Mouse (Mus musculus): ENCODE data around the gene Mecom. TPM values are rescaled to one million over a fixed set of nuclear protein-coding genes. Genes with fewer than 3 reads are reported as not detected.
A peak's percentile ranks its signal among the peaks of the same experiment; 100 is the strongest.
"Not testable (repeated sequence)": the region's sequence is repeated elsewhere in the genome, so short reads cannot be mapped to it uniquely, and the experiment has no call there.

Mecom gene
- polyA plus RNA-seq, 1 experiment from 2014 or later, result 37.4 TPM

DNA sequence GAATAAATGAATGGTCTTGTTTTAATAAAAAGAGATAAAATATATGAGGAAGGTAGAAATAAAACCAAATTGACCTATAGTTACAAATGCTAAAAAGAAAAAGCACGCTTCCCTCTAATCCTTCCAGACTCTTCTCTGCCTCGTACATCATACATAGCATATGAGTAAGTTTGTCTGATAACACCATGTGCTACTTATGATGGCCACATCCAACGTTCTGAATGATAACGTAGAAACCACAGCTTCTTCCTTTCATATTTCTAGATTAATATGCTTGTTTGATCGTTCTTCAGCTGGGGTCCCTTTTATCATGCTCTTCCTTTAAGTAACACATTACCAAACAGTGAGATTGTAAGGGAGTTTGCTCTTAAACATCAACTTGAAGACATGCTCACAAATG, 310.3 kb downstream of the Mecom start:
- Histone ChIP-seq H3K27ac (no peak overlapping the region), H3K4me3 (no peak overlapping the region), H3K9ac (no peak overlapping the region), H3K36me3 (no peaks in the 10 kb centered on the region), H3K27me3 (no peaks in the 10 kb centered on the region), H3K4me2 (replicated peaks) (no peak overlapping the region), H3K9me3 (no peaks in the 10 kb centered on the region), H3K4me1 (no peaks in the 10 kb centered on the region)
- ATAC-seq (ENCODE audit: insufficient number of reproducible peaks, insufficient read depth, low FRiP score, low TSS enrichment), result no peak
- WGBS, result 93% methylated on average over 5 of the region's 5 CpGs

DNA sequence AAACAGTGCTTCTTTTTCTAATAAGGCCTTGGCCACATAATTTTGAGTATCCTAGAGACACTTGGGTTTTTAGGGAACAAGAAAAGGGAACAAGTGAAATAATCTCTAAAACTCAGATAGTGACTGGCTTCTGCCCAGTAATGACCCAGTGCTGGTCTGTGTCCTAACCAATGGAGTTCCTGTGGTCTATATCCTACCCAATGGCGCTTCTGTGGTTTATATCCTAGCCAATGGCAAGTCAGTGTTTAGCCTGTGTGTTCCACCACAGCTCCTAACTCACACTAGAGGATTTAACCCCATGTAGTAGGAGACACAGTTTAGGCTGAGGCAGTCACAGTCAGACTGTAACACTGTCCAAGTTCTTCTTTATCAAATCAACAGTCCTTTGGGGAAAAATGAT, 313.8 kb downstream of the Mecom start:
- Histone ChIP-seq H3K4me3 (no peak overlapping the region), H3K27me3 (no peaks in the 10 kb centered on the region), H3K9me3 (no peaks in the 10 kb centered on the region), H3K9ac (no peak overlapping the region), H3K27ac (no peak overlapping the region), H3K4me2 (replicated peaks) (no peak overlapping the region), H3K36me3 (no peaks in the 10 kb centered on the region), H3K4me1 (no peaks in the 10 kb centered on the region)
- no peak for ATAC-seq (ENCODE audit: insufficient number of reproducible peaks, insufficient read depth, low FRiP score, low TSS enrichment)
- 85% methylated on average over 1 of the region's 1 CpGs for WGBS

DNA sequence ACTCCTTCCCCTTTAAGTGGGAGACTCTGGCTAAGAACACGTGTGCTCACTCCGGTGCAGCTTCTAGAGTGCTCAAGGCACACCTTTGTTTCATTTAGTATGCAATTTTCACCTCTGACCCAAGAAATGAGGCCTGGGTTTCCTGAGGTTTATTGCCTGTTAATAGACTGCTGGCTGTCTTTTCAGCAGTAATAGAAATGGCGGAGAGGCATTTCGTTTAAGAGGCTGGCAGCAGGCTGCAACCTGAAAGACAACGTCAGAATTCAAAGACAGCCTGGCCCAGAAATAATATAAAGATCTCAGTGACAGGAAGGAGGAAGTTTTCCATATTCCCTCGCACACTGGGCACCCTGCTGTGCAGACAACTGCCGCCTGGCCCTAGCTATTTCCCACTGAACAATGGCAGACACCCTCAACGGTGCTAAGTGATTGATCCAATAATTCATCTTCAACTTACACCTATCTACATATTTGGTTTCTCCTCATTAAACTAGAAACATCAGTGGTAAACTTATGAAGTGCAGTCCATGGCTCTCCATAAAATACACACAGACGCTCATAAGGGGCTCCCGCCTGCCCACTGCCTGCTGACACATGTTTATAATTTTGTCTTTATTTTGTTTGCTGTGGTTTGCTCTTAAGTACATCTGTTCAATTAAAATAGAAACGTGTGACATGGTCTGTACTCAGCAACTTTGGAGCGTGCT, 319.7 kb downstream of the Mecom start:
- Histone ChIP-seq H3K9ac (no peak overlapping the region), H3K27ac (no peak overlapping the region), H3K4me2 (replicated peaks) (no peak overlapping the region), H3K36me3 (no peaks in the 10 kb centered on the region), H3K9me3 (no peaks in the 10 kb centered on the region), H3K4me1 (peaks cover 25% of the 10 kb centered on the region), H3K27me3 (no peaks in the 10 kb centered on the region), H3K4me3 (no peak overlapping the region)
- WGBS, result 20% methylated on average over 12 of the region's 12 CpGs
- ATAC-seq (ENCODE audit: insufficient number of reproducible peaks, insufficient read depth, low FRiP score, low TSS enrichment), result no peak

DNA sequence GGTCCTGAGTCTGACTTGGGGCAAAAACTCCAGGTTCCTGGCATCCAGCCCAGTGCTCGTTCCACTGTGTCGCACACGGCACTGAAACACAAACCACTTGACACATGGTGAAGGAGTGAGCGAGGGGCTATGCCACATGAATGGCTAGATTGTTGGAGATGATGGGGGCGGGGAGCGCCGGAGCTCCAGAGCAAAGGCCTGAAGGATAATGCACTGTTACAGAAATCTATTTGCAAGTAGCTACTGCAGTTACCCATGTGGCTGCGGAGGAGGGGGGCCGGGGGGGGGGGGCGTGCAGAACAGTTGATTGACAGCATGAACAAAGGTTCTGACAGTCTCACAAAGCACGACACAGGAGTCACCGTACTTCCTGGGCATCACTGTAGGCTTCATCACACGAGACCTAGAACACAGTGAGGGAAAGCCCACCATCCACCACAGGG, 320.9 kb downstream of the Mecom start:
- WGBS, result 18% methylated on average over 13 of the region's 13 CpGs
- Histone ChIP-seq H3K4me2 (replicated peaks) (0 out of 2 replicates have a peak overlapping the region, but pooled peaks have one; percentile 7), H3K4me3 (no peak overlapping the region), H3K9ac (no peak overlapping the region), H3K27me3 (no peaks in the 10 kb centered on the region), H3K9me3 (no peaks in the 10 kb centered on the region), H3K27ac (no peak overlapping the region), H3K36me3 (no peaks in the 10 kb centered on the region), H3K4me1 (peaks cover 25% of the 10 kb centered on the region)
- ATAC-seq (ENCODE audit: insufficient number of reproducible peaks, insufficient read depth, low FRiP score, low TSS enrichment), result peak; percentile 84

DNA sequence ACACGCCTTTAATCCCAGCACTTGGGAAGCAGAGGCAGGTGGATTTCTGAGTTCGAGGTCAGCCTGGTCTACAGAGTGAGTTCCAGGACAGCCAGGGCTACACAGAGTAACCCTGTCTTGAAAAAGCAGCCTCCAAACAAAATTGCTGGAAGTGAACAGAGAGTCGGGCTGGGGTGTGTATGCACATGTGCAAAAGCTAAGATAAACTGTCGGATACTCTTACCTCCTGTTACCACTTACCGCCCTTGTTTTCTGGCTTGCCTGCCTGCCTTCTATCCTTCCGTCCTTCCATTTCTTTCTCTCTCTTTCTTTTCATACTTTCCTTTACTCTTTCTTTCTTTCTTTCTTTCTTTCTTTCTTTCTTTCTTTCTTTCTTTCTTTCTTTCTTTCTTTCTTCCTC, 322.6 kb downstream of the Mecom start:
- H3K9ac ChIP-seq; H3K36me3 ChIP-seq; ATAC-seq (ENCODE audit: insufficient number of reproducible peaks, insufficient read depth, low FRiP score, low TSS enrichment); H3K4me3 ChIP-seq; H3K27me3 ChIP-seq; H3K9me3 ChIP-seq; H3K4me2 ChIP-seq (replicated peaks); H3K27ac ChIP-seq: not testable (repeated sequence)
- H3K4me1 ChIP-seq, result peaks cover 28% of the 10 kb centered on the region
- WGBS, result 70% methylated on average over 6 of the region's 6 CpGs

DNA sequence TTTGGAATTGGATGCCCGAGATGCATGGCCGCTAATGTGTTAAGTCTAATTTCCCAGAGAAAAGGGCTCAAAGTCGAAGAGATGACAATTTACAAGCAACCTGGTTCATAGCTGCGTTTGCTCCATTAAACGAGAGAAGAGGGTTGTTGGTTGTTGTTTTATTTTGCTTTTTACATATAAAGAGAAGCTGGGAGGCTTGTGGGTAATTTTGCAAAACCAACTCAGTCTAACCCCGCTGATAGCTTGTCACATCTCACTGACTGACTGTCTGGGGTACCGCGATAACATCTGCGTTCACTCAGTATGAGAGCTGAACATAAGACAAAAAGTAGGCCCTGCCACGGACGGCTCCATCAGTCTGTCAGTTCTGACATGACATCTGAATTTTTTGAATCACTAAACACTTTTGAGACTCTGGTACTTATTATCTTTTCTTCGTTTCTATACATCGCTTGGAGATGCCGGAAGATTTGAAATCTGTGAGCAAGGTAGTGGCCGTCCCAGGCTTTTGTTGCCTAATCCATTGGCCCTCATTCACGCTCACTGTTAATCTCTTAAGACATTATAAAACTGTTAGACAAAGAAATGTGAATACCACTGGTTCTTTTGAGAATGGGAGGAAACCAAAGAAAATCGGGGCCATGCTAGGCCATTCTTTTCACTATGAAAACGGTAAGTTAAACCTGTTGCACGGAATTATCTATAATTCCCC, 327.0 kb downstream of the Mecom start:
- no peaks in the 10 kb centered on the region for H3K27me3 ChIP-seq
- H3K36me3 ChIP-seq, result no peaks in the 10 kb centered on the region
- WGBS, result 35% methylated on average over 19 of the region's 19 CpGs
- no peaks in the 10 kb centered on the region for H3K9me3 ChIP-seq
- no peak overlapping the region for H3K9ac ChIP-seq
- H3K4me3 ChIP-seq, result no peak overlapping the region
- H3K4me1 ChIP-seq, result peaks cover 17% of the 10 kb centered on the region
- ATAC-seq (ENCODE audit: insufficient number of reproducible peaks, insufficient read depth, low FRiP score, low TSS enrichment), result no peak
- H3K4me2 ChIP-seq (replicated peaks), result no peak overlapping the region
- H3K27ac ChIP-seq, result no peak overlapping the region

DNA sequence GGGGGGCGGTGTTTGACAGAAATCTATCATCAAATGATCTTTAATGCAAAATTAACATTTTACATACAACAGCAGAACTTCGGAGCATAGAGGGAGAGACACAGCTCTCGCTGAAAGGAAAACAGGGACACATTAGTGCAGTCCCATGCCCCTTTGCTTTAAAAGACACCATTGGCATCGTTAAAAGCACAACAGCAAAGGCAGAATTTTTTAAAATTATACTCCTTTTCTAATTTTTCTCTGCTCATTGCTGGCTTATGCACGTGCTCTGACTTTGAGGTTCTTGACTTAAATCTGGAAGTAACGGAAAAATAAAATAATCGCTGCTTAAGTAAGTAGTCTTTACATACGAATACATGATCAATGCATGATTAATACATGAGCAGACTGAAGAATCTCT, 327.9 kb downstream of the Mecom start:
- Histone ChIP-seq H3K4me3 (peak overlapping the region; percentile 25), H3K36me3 (no peaks in the 10 kb centered on the region), H3K27ac (0 out of 2 replicates have a peak overlapping the region, but pooled peaks have one; percentile 36), H3K4me2 (replicated peaks) (peak overlapping the region; percentile 54), H3K4me1 (peaks cover 14% of the 10 kb centered on the region), H3K9me3 (no peaks in the 10 kb centered on the region), H3K27me3 (no peaks in the 10 kb centered on the region), H3K9ac (no peak overlapping the region)
- 24% methylated on average over 8 of the region's 8 CpGs for whole genome bisulfite sequencing
- no peak for ATAC-seq (ENCODE audit: insufficient number of reproducible peaks, insufficient read depth, low FRiP score, low TSS enrichment)

DNA sequence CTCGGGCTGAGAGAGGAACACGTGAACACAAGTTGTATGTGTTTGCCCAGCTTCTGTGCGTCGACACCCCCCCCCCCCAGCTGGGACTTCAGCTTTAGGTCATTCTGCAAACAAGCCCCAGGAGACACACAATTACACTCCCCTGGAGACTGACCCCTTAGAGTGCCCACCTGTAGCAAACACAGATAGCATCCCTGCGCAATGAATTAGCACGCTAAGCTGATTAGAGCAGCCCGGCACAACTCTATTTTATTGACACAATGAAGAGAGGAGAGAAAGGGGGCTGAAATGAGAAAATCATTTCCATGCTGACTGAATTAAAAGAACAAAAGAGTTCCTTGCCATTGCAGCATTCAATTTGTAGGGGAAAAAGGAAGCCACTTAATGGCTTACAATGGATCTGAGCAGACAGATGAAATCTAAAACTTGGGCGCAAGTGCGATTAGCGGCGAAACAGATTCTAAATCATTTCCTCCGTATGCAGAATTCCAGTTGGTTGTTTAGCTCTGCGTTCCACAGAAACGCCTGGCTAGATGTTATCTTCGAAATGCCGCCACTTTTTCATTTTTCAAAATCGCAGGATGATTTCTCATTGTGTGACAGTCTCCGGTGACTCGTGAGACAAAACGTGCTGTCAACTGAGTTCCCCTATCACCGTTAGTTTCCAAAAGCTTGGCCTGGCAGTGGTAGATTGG, 328.5 kb downstream of the Mecom start:
- Histone ChIP-seq H3K36me3 (no peaks in the 10 kb centered on the region), H3K9me3 (no peaks in the 10 kb centered on the region), H3K4me2 (replicated peaks) (peak overlapping the region; percentile 54), H3K4me3 (peak overlapping the region; percentile 25), H3K4me1 (peaks cover 18% of the 10 kb centered on the region), H3K27ac (0 out of 2 replicates have a peak overlapping the region, but pooled peaks have one; percentile 36), H3K27me3 (no peaks in the 10 kb centered on the region), H3K9ac (no peak overlapping the region)
- no peak for ATAC-seq (ENCODE audit: insufficient number of reproducible peaks, insufficient read depth, low FRiP score, low TSS enrichment)
- WGBS, result 3% methylated on average over 21 of the region's 21 CpGs

DNA sequence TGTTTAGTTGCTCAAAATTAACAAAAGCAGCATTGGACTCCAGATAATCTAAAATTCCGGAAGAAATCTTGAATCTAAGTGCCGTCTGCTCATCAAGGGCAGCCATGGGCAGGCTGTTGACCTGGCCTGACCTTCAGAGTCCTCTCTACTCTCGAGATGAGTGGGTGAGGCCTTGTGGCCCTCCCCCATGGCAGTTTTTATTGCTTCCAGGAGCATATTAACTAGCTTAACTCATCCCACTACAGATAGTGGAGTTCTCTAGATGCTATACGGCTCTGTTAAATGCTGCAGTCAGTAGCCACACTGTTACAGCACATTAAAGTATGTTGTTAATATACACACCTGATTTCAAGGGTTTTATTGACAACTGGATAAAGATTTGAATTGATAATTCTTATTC, 333.2 kb downstream of the Mecom start:
- Histone ChIP-seq H3K4me3 (no peak overlapping the region), H3K27ac (no peak overlapping the region), H3K9me3 (no peaks in the 10 kb centered on the region), H3K4me2 (replicated peaks) (no peak overlapping the region), H3K4me1 (peaks cover 28% of the 10 kb centered on the region), H3K9ac (no peak overlapping the region), H3K27me3 (no peaks in the 10 kb centered on the region), H3K36me3 (no peaks in the 10 kb centered on the region)
- 26% methylated on average over 4 of the region's 4 CpGs for WGBS
- no peak for ATAC-seq (ENCODE audit: insufficient number of reproducible peaks, insufficient read depth, low FRiP score, low TSS enrichment)

DNA sequence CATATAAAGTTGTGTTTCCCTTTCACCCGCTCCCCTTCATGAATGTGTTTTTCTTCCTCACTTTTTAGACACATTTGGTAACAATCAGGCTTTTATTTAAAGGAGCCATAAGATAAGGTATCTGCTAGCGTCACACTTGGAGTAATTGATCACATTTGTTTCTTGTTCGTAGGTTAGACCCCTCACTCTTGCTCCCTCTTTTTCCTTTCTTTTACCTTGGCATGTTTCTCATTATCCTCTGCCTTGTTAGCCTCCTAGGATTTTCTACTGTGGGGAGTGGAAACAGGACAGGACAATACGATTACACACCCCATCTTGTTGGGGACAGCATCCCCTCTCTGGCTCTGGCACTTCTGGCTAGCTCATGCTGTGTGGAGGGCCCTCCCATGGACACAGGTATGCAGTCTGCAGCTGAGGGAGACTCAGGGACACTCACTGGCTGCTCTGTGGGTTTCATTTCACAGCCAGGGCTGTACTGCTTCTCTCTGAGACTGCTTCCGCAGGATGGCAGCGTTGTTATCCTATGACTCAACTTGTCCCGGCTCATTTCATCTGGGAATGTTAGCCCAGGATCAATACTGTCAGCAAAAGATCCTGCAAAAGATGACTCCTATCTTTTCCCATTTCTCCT, 334.2 kb downstream of the Mecom start:
- 0 out of 2 replicates have a peak, but pooled peaks have one; percentile 41 for ATAC-seq (ENCODE audit: insufficient number of reproducible peaks, insufficient read depth, low FRiP score, low TSS enrichment)
- no peaks in the 10 kb centered on the region for H3K9me3 ChIP-seq
- H3K27me3 ChIP-seq, result no peaks in the 10 kb centered on the region
- H3K9ac ChIP-seq, result no peak overlapping the region
- H3K4me1 ChIP-seq, result peaks cover 21% of the 10 kb centered on the region
- peak overlapping the region; percentile 21 for H3K4me2 ChIP-seq (replicated peaks)
- peak overlapping the region; percentile 70 for H3K27ac ChIP-seq
- WGBS, result 9% methylated on average over 7 of the region's 7 CpGs
- no peak overlapping the region for H3K4me3 ChIP-seq
- no peaks in the 10 kb centered on the region for H3K36me3 ChIP-seq

DNA sequence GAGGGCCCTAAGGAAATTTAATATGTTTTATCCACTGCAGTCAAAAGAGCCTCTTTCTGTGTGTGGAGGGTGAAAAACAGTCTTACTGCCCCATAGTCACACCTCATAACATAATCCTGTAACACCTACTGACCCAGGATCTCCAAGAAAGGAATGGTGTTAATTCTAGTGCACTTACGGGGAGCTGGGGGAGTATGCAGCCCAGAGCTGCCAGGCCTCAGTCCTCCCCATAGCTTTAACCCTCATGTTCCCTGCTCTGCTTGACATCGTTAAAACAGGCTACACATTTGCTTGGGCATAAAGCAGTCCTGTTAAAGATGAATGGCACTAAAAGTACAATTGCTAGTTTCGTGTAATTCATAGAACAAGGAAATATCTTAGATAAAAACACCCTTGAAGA, 335.0 kb downstream of the Mecom start:
- H3K9me3 ChIP-seq, result no peaks in the 10 kb centered on the region
- no peak overlapping the region for H3K9ac ChIP-seq
- no peak overlapping the region for H3K27ac ChIP-seq
- WGBS, result 26% methylated on average over 3 of the region's 3 CpGs
- no peak overlapping the region for H3K4me2 ChIP-seq (replicated peaks)
- H3K4me1 ChIP-seq, result peaks cover 25% of the 10 kb centered on the region
- H3K4me3 ChIP-seq, result no peak overlapping the region
- no peak for ATAC-seq (ENCODE audit: insufficient number of reproducible peaks, insufficient read depth, low FRiP score, low TSS enrichment)
- no peaks in the 10 kb centered on the region for H3K36me3 ChIP-seq
- no peaks in the 10 kb centered on the region for H3K27me3 ChIP-seq

All from embryonic facial prominence, embryonic 12.5 days (tissue).